Comparison of ENCODE assay signal across 31 mouse cellular contexts in the genomic region with DNA sequence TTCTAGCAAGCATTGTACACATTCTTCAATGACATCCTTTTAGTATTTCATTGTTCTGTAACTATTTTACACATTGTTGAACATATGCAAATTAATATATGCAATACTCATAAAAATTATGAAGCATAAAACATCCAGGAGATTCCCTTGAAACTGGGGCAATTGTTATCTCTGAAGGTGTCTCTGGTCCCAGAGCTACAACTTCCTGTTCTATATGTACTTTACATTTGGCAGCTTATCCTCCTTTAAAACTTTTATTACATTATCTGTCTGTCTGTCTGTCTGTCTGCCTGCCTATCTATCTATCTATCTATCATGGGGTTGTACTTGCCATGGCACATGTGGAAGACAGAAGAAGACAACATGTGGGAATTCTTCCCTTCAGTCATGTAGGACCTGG.
"Had no signal": no experiment of that assay in that cellular context is flagged by ENCODE, and none has a peak within 500 bp of the region (broad histone marks: within the 10 kb centered on the region; RNA-seq: fewer than 3 reads in every experiment).

No protein-coding gene starts in this region.

- H3K27me3 ChIP-seq: hindbrain, embryonic 12.5 days; hindbrain, embryonic 13.5 days; hindbrain, embryonic 15.5 days; intestine, embryonic 15.5 days; kidney, embryonic 15.5 days had no signal

- H3K36me3 ChIP-seq: heart, embryonic 10.5 days; heart, embryonic 12.5 days; heart, embryonic 13.5 days; heart, embryonic 15.5 days; hindbrain, embryonic 10.5 days; hindbrain, embryonic 12.5 days; hindbrain, embryonic 13.5 days; hindbrain, embryonic 15.5 days; intestine, embryonic 15.5 days; kidney, embryonic 15.5 days had no signal

- H3K9me3 ChIP-seq: heart, embryonic 10.5 days; heart, embryonic 12.5 days; heart, embryonic 13.5 days; heart, embryonic 15.5 days; hindbrain, embryonic 10.5 days; hindbrain, embryonic 12.5 days; hindbrain, embryonic 13.5 days; hindbrain, embryonic 15.5 days; intestine, embryonic 15.5 days; kidney, embryonic 15.5 days had no signal

- H3K4me3 ChIP-seq: heart, embryonic 10.5 days; heart, embryonic 12.5 days; heart, embryonic 13.5 days; heart, embryonic 15.5 days; hindbrain, embryonic 10.5 days; hindbrain, embryonic 12.5 days; hindbrain, embryonic 13.5 days; hindbrain, embryonic 15.5 days; intestine, embryonic 15.5 days; kidney, embryonic 15.5 days; layer of hippocampus, adult 2 months; left cerebral cortex, adult 2 months had no signal

- H3K4me1 ChIP-seq: heart, embryonic 12.5 days; heart, embryonic 13.5 days; heart, embryonic 15.5 days; hindbrain, embryonic 15.5 days; intestine, embryonic 15.5 days had no signal

- DNase-seq: heart, postnatal 10 days; heart, postnatal 14 days; heart, postnatal 36 days; heart, postnatal 4 days; kidney, adult 11 months; kidney, adult 18-20 months; kidney, adult 2 months; kidney, adult 8-10 months; kidney, adult 9 months; kidney, postnatal 10 days; kidney, postnatal 14 days; kidney, postnatal 25 days; kidney, postnatal 36 days; kidney, postnatal 4 days; layer of hippocampus, adult 9-11 months; layer of hippocampus, postnatal 36 days had no signal

- H3K9ac ChIP-seq: heart, embryonic 12.5 days; heart, embryonic 13.5 days; heart, embryonic 15.5 days; hindbrain, embryonic 12.5 days; hindbrain, embryonic 13.5 days; hindbrain, embryonic 14.5 days; hindbrain, embryonic 15.5 days; intestine, embryonic 15.5 days; kidney, embryonic 15.5 days had no signal

- H3K27ac ChIP-seq: heart, embryonic 10.5 days; heart, embryonic 13.5 days; heart, embryonic 15.5 days; hindbrain, embryonic 10.5 days; hindbrain, embryonic 12.5 days; hindbrain, embryonic 13.5 days; hindbrain, embryonic 14.5 days; hindbrain, embryonic 15.5 days; hindbrain, postnatal 0 days; intestine, embryonic 15.5 days; kidney, embryonic 15.5 days; kidney, postnatal 0 days; layer of hippocampus, adult 2 months; left cerebral cortex, adult 2 months had no signal
